In genomic region chr5:53524162-53524561, GRCm38 (mm10) we compare ENCODE assay signal across 17 mouse cellular contexts.
"Had no signal": no experiment of that assay in that cellular context is flagged by ENCODE, and none has a peak within 500 bp of the region (broad histone marks: within the 10 kb centered on the region; RNA-seq: fewer than 3 reads in every experiment).

No protein-coding gene starts in this region.

- ATAC-seq: hindbrain, postnatal 0 days; intestine, embryonic 16.5 days; liver, embryonic 12.5 days had no signal

- DNase-seq: gastrocnemius, adult 2 months; gastrocnemius, postnatal 14 days; gastrocnemius, postnatal 36 days; heart, adult 18-20 months; heart, postnatal 10 days; heart, postnatal 4 days; kidney, adult 11 months; kidney, adult 2 months; kidney, adult 9 months; kidney, postnatal 14 days; kidney, postnatal 36 days; layer of hippocampus, adult 9-11 months; layer of hippocampus, postnatal 36 days; left cerebral cortex, postnatal 4 days had no signal
